Mouse (Mus musculus): ENCODE results near the gene Med15.

Gene Med15

GRCm38 (mm10) chr16:17605684-17606083 is 127.0 kb downstream of the Med15 start:
- DNase-seq, result no peak

GRCm38 (mm10) chr16:17604941-17605340 is 127.8 kb downstream of the Med15 start:
- no peak for DNase-seq
